In genomic region chr2:120977926-120978692, GRCm38 (mm10) we compare ENCODE assay signal across 9 mouse cellular contexts. TPM values are rescaled to one million over a fixed set of nuclear protein-coding genes. Genes with fewer than 3 reads are reported as not detected.
A peak's percentile ranks its signal among the peaks of the same experiment; 100 is the strongest.
DNase-seq lines count a peak whose midpoint lies in the region; ATAC-seq and TF ChIP-seq lines count a peak whose summit lies in the region.
"Had no signal": no experiment of that assay in that cellular context is flagged by ENCODE, and none has a peak within 500 bp of the region (broad histone marks: within the 10 kb centered on the region; RNA-seq: fewer than 3 reads in every experiment).

No protein-coding gene starts in this region.

- H3K9ac ChIP-seq in heart, postnatal 0 days (replicated peaks; ENCODE audit: low read depth, low read length), result peak overlapping the region; percentile 81; the same call in 1 of the 2 replicates
- peak overlapping the region; percentile 79; the same call in 1 of the 2 replicates for H3K9ac ChIP-seq in MEL (ENCODE audit: control insufficient read depth, low read depth, low read length, poor library complexity, severe bottlenecking)
- peak overlapping the region; percentile 83 for H3K9ac ChIP-seq in hindbrain, embryonic 14.5 days
- peak overlapping the region; percentile 81 for H3K9ac ChIP-seq in midbrain, embryonic 15.5 days

- H3K4me2 ChIP-seq in heart, postnatal 0 days (ENCODE audit: low read depth, low read length), result peak overlapping the region; percentile 92
- H3K4me2 ChIP-seq in hindbrain, embryonic 14.5 days (replicated peaks), result peak overlapping the region; percentile 66
- H3K4me2 ChIP-seq in midbrain, embryonic 15.5 days, result peak overlapping the region; percentile 95

- H3K27ac ChIP-seq in heart, postnatal 0 days (ENCODE audit: low read depth), result peak overlapping the region; percentile 69; the same call in 1 of the 2 replicates
- H3K27ac ChIP-seq in MEL (ENCODE audit: control insufficient read depth, low read depth, low read length), result peak overlapping the region; percentile 43; the same call in 1 of the 2 replicates
- H3K27ac ChIP-seq in hindbrain, embryonic 14.5 days, result peak overlapping the region; percentile 82
- H3K27ac ChIP-seq in midbrain, embryonic 15.5 days, result peak overlapping the region; percentile 92

- no peak for DNase-seq in heart, postnatal 0 days (ENCODE audit: low spot score)
- DNase-seq in heart, adult 18-20 months, result no peak
- DNase-seq in MEL (ENCODE audit: low read depth, low spot score), result peak; percentile 44
- DNase-seq in hindbrain, embryonic 14.5 days (ENCODE audit: low spot score), result peak; percentile 25
- no peak for DNase-seq in layer of hippocampus, adult 11-12 months (ENCODE audit: low spot score)
- DNase-seq in right cerebral cortex, postnatal 25 days, result no peak
- no peak for DNase-seq in layer of hippocampus, adult 8-10 months (ENCODE audit: low spot score in 2 of 2)

- no peaks in the 10 kb centered on the region for H3K27me3 ChIP-seq in heart, postnatal 0 days (ENCODE audit: control insufficient read depth, insufficient read depth, low read length)
- H3K27me3 ChIP-seq in MEL (ENCODE audit: control insufficient read depth in 1 of 2, insufficient read depth in 2 of 2, low read length in 2 of 2), result no peaks in the 10 kb centered on the region
- H3K27me3 ChIP-seq in hindbrain, embryonic 14.5 days (ENCODE audit: control insufficient read depth, insufficient read depth, low read length), result no peaks in the 10 kb centered on the region
- H3K27me3 ChIP-seq in midbrain, embryonic 15.5 days (replicated peaks), result no peaks in the 10 kb centered on the region

- TF ChIP-seq RAD21 in MEL (IDR thresholded peaks at IDR 0.05; ENCODE audit: low read depth, low read length), result no peak; the same call in 1 of the 2 replicates

- TF ChIP-seq CTCF in heart, postnatal 0 days (IDR thresholded peaks at IDR 0.05; ENCODE audit: low read depth), result no peak
- no peak for TF ChIP-seq CTCF in MEL (IDR thresholded peaks at IDR 0.05 in 2 of 3, conservative IDR thresholded peaks at IDR 0.05 in 1 of 3; ENCODE audit: control insufficient read depth in 1 of 3, insufficient read depth in 1 of 3, low read depth in 2 of 3, low read length in 3 of 3, poor library complexity in 1 of 3, severe bottlenecking in 1 of 3)

- 87% methylated on average over 8 of the region's 8 CpGs for WGBS in heart, postnatal 0 days
- WGBS in hindbrain, embryonic 14.5 days, result 75% methylated on average over 8 of the region's 8 CpGs
- 80% methylated on average over 8 of the region's 8 CpGs for WGBS in midbrain, embryonic 15.5 days

- H3K4me3 ChIP-seq in heart, postnatal 0 days (ENCODE audit: low read depth, low read length), result peak overlapping the region; percentile 75
- H3K4me3 ChIP-seq in MEL (ENCODE audit: control insufficient read depth in 1 of 2, insufficient read depth in 1 of 2, low read depth in 2 of 2, low read length in 2 of 2), result peak overlapping the region; percentile 59 to 92
- H3K4me3 ChIP-seq in hindbrain, embryonic 14.5 days (replicated peaks; ENCODE audit: low read length), result peak overlapping the region; percentile 50
- H3K4me3 ChIP-seq in midbrain, embryonic 15.5 days, result peak overlapping the region; percentile 89

- ATAC-seq in heart, postnatal 0 days (ENCODE audit: insufficient read depth, low read depth), result no peak
- peak; percentile 24; the same call in 1 of the 2 replicates for ATAC-seq in hindbrain, embryonic 14.5 days (ENCODE audit: low FRiP score)
- no peak for ATAC-seq in midbrain, embryonic 15.5 days (replicated peaks)

- H3K9me3 ChIP-seq in heart, postnatal 0 days (replicated peaks; ENCODE audit: control insufficient read depth, low read length), result no peaks in the 10 kb centered on the region
- H3K9me3 ChIP-seq in MEL (replicated peaks; ENCODE audit: insufficient read depth, low read length), result no peaks in the 10 kb centered on the region
- no peaks in the 10 kb centered on the region for H3K9me3 ChIP-seq in hindbrain, embryonic 14.5 days (ENCODE audit: control insufficient read depth, low read length)
- no peaks in the 10 kb centered on the region for H3K9me3 ChIP-seq in midbrain, embryonic 15.5 days

- no peaks in the 10 kb centered on the region for H3K36me3 ChIP-seq in heart, postnatal 0 days (replicated peaks; ENCODE audit: control insufficient read depth, insufficient read depth, low read length)
- peaks cover 0 to 5% of the 10 kb centered on the region in 2 experiments; a peak in 2 of 4 replicates for H3K36me3 ChIP-seq in MEL (ENCODE audit: control insufficient read depth in 1 of 2, insufficient read depth in 2 of 2, low read length in 2 of 2)
- H3K36me3 ChIP-seq in hindbrain, embryonic 14.5 days (replicated peaks; ENCODE audit: control insufficient read depth, insufficient read depth), result peaks cover 15% of the 10 kb centered on the region; the same call in 1 of the 2 replicates
- no peaks in the 10 kb centered on the region for H3K36me3 ChIP-seq in midbrain, embryonic 15.5 days (replicated peaks)

- TF ChIP-seq EP300 in heart, postnatal 0 days (IDR thresholded peaks at IDR 0.05; ENCODE audit: low read depth), result no peak
- TF ChIP-seq EP300 in MEL (IDR thresholded peaks at IDR 0.05; ENCODE audit: low read depth in 1 of 2, low read length in 2 of 2), result no peak

- H3K4me1 ChIP-seq in heart, postnatal 0 days (ENCODE audit: control insufficient read depth, insufficient read depth), result no peaks in the 10 kb centered on the region
- H3K4me1 ChIP-seq in MEL (ENCODE audit: control insufficient read depth in 1 of 2, insufficient read depth in 2 of 2, low read length in 2 of 2), result peaks cover 0 to 12% of the 10 kb centered on the region in 2 experiments; a peak in 3 of 4 replicates
- H3K4me1 ChIP-seq in hindbrain, embryonic 14.5 days (replicated peaks; ENCODE audit: control insufficient read depth, insufficient read depth, low read length), result 0 out of 2 replicates have a peak, but pooled peaks cover 6% of the 10 kb centered on the region
- H3K4me1 ChIP-seq in midbrain, embryonic 15.5 days, result peaks cover 12% of the 10 kb centered on the region

- no peak for TF ChIP-seq POLR2A in MEL (IDR thresholded peaks at IDR 0.05; ENCODE audit: control insufficient read depth in 1 of 2, insufficient read depth in 1 of 2, low read depth in 1 of 2, low read length in 2 of 2, poor library complexity in 1 of 2)

- H3K79me2 ChIP-seq in MEL (ENCODE audit: control insufficient read depth, insufficient read depth, low read length, poor library complexity), result no peaks in the 10 kb centered on the region; the same call in 1 of the 2 replicates

TF ChIP-seq in MEL, 35 proteins besides CTCF, POLR2A, EP300 and RAD21 (continues in another document):
- TF ChIP-seq MAZ (IDR thresholded peaks at IDR 0.05; ENCODE audit: low read depth, low read length) (0 out of 2 replicates have a peak, but pooled peaks have one; percentile 30), USF1 (IDR thresholded peaks at IDR 0.05; ENCODE audit: low read depth, low read length) (peak; percentile 11; the same call in 1 of the 2 replicates), CHD1 (IDR thresholded peaks at IDR 0.05; ENCODE audit: low read depth, low read length) (no peak), GABPA (IDR thresholded peaks at IDR 0.05; ENCODE audit: low read depth, low read length) (no peak), MAFK (IDR thresholded peaks at IDR 0.05; ENCODE audit: borderline replicate concordance, low read depth, low read length) (no peak)

RNA-seq across cellular contexts. Expression of gene Tmem62, which starts 1.3 kb away (rescaled TPM):
- 3.3 and 8.9 TPM in 2 replicates for total RNA-seq in heart, postnatal 0 days (2014; rRNA removed; ENCODE audit: low replicate concordance)
- 2.4 and 2.7 TPM in 2 replicates for polyA plus RNA-seq in heart, postnatal 0 days (2015; fragmentation: Nextera tagmentation; extraction: Ambion mirVana)
- total RNA-seq in heart, adult 18-20 months (2021), result 1 to 10 TPM; 3.3 to 3.5 TPM
- total RNA-seq in MEL (2012; rRNA removed), result 1.8 and 2.0 TPM in 2 replicates
- 1 to 10 TPM in 1 of 2 experiments, not detected in 1; 2.9 TPM for polyA plus RNA-seq in MEL (2012; ENCODE audit: insufficient read depth in 1 of 2, insufficient read length in 2 of 2, low read depth in 1 of 2, low replicate concordance in 2 of 2, missing spikeins in 1 of 2)
- polyA plus RNA-seq in hindbrain, embryonic 14.5 days (2014; fragmentation: Nextera tagmentation; extraction: Ambion mirVana), result 18.5 and 18.9 TPM in 2 replicates
- 14.6 and 15.0 TPM in 2 replicates for polyA plus RNA-seq in midbrain, embryonic 15.5 days (2015; fragmentation: Nextera tagmentation; extraction: Ambion mirVana)
- total RNA-seq in layer of hippocampus, adult 8-10 months (2022), result 10 to 100 TPM; 21.9 to 27.6 (median 23.4) TPM

RNA-seq across cellular contexts. Expression of gene Ubr1, which starts 7.6 kb away (rescaled TPM):
- 11.7 and 28.9 TPM in 2 replicates for total RNA-seq in heart, postnatal 0 days (2014; rRNA removed; ENCODE audit: low replicate concordance)
- polyA plus RNA-seq in heart, postnatal 0 days (2015; fragmentation: Nextera tagmentation; extraction: Ambion mirVana), result 13.6 and 14.3 TPM in 2 replicates
- total RNA-seq in heart, adult 18-20 months (2021), result 10 to 100 TPM; 18.9 to 21.4 TPM
- 11.4 and 12.8 TPM in 2 replicates for total RNA-seq in MEL (2012; rRNA removed)
- 10 to 100 TPM in 1 of 2 experiments, not detected in 1; 27.8 TPM for polyA plus RNA-seq in MEL (2012; ENCODE audit: insufficient read depth in 1 of 2, insufficient read length in 2 of 2, low read depth in 1 of 2, low replicate concordance in 2 of 2, missing spikeins in 1 of 2)
- polyA plus RNA-seq in hindbrain, embryonic 14.5 days (2014; fragmentation: Nextera tagmentation; extraction: Ambion mirVana), result 32.8 and 36.3 TPM in 2 replicates
- polyA plus RNA-seq in midbrain, embryonic 15.5 days (2015; fragmentation: Nextera tagmentation; extraction: Ambion mirVana), result 33.5 and 38.5 TPM in 2 replicates
- 10 to 100 TPM; 40.8 to 45.5 (median 45.0) TPM for total RNA-seq in layer of hippocampus, adult 8-10 months (2022)

RNA-seq across cellular contexts. Expression of gene Ccndbp1, which starts 30.1 kb away (rescaled TPM):
- 25.5 and 34.0 TPM in 2 replicates for total RNA-seq in heart, postnatal 0 days (2014; rRNA removed; ENCODE audit: low replicate concordance)
- polyA plus RNA-seq in heart, postnatal 0 days (2015; fragmentation: Nextera tagmentation; extraction: Ambion mirVana), result 42.4 TPM in 2 replicates
- 10 to 100 TPM; 32.5 to 35.2 TPM for total RNA-seq in heart, adult 18-20 months (2021)
- total RNA-seq in MEL (2012; rRNA removed), result 24.6 and 25.7 TPM in 2 replicates
- polyA plus RNA-seq in MEL (2012; ENCODE audit: insufficient read depth in 1 of 2, insufficient read length in 2 of 2, low read depth in 1 of 2, low replicate concordance in 2 of 2, missing spikeins in 1 of 2), result 100 to 1,000 TPM in 1 of 2 experiments, 10 to 100 TPM in 1; 26.1 to 250 TPM
- polyA plus RNA-seq in hindbrain, embryonic 14.5 days (2014; fragmentation: Nextera tagmentation; extraction: Ambion mirVana), result 76.1 and 87.1 TPM in 2 replicates
- polyA plus RNA-seq in midbrain, embryonic 15.5 days (2015; fragmentation: Nextera tagmentation; extraction: Ambion mirVana), result 77.7 and 79.4 TPM in 2 replicates
- 10 to 100 TPM; 57.5 to 64.4 (median 61.0) TPM for total RNA-seq in layer of hippocampus, adult 8-10 months (2022)

RNA-seq across cellular contexts. Expression of gene Epb42, which starts 58.8 kb away (rescaled TPM):
- 0.27 TPM in 1 of 2 replicates, not detected in the other for total RNA-seq in heart, postnatal 0 days (2014; rRNA removed; ENCODE audit: low replicate concordance)
- polyA plus RNA-seq in heart, postnatal 0 days (2015; fragmentation: Nextera tagmentation; extraction: Ambion mirVana), result 0.26 and 0.56 TPM in 2 replicates
- total RNA-seq in heart, adult 18-20 months (2021), result under 1 TPM in 1 of 2 experiments, not detected in 1; 0.44 TPM
- total RNA-seq in MEL (2012; rRNA removed), result 0.69 and 2.9 TPM in 2 replicates
- 1 to 10 TPM in 1 of 2 experiments, not detected in 1; 2.3 TPM for polyA plus RNA-seq in MEL (2012; ENCODE audit: insufficient read depth in 1 of 2, insufficient read length in 2 of 2, low read depth in 1 of 2, low replicate concordance in 2 of 2, missing spikeins in 1 of 2)
- polyA plus RNA-seq in hindbrain, embryonic 14.5 days (2014; fragmentation: Nextera tagmentation; extraction: Ambion mirVana), result 0.08 and 1.1 TPM in 2 replicates
- polyA plus RNA-seq in midbrain, embryonic 15.5 days (2015; fragmentation: Nextera tagmentation; extraction: Ambion mirVana), result 0.32 and 0.44 TPM in 2 replicates
- not detected for total RNA-seq in layer of hippocampus, adult 8-10 months (2022)
- total RNA-seq: left cerebral cortex, postnatal 36 days had no signal

Comparison
In these comparisons a context has a peak if more than half of its experiments do, and no peak if none do; other contexts are left out.
1. DNase-seq: peak in MEL (single experiment) and hindbrain, embryonic 14.5 days (single experiment); none in heart, postnatal 0 days (single experiment), heart, adult 18-20 months (0 of 2), layer of hippocampus, adult 11-12 months (single experiment), right cerebral cortex, postnatal 25 days (single experiment) and layer of hippocampus, adult 8-10 months (0 of 2).
2. Peak in every context shown above with its lines, with median percentiles within 50 percentile points of each other: H3K27ac ChIP-seq, H3K4me2 ChIP-seq, H3K4me3 ChIP-seq and H3K9ac ChIP-seq.